Mouse (Mus musculus): ENCODE data around the gene Ulk4.

DNA sequence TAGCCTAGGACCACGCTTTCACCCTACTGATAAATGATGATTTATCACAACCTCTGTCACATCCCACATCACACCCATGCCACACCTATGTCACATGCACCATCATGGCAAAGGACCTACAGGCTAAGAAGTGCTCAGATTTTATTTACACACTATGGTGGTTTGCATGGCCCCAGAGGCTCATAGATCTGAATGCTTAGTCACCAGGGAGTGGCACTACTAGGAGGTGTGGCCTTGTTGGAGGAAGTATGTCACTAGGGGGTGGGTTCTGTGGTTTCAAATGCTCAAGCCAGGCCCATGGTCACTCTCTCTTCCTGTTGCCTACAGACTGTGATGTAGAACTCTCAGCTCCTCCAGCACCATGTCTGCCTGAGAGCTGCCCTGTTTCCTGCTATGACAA is 73.3 kb downstream of the Ulk4 start:
- TF ChIP-seq POLR2A (IDR thresholded peaks at IDR 0.05; ENCODE audit: control insufficient read depth, extremely low read depth, insufficient read depth, low read length, poor library complexity): no peak
- no peak for TF ChIP-seq CTCF (IDR thresholded peaks at IDR 0.05; ENCODE audit: borderline replicate concordance, control insufficient read depth, extremely low read depth, insufficient read depth, low read length, poor library complexity)

Measured in thymus, adult 2 months (tissue).